In genomic region chr5:147945000-147945666, GRCm38 (mm10) we compare ENCODE assay signal across 9 mouse cellular contexts. TPM values are rescaled to one million over a fixed set of nuclear protein-coding genes. Genes with fewer than 3 reads are reported as not detected.
DNase-seq lines count a peak whose midpoint lies in the region; ATAC-seq and TF ChIP-seq lines count a peak whose summit lies in the region.
"Had no signal": no experiment of that assay in that cellular context is flagged by ENCODE, and none has a peak within 500 bp of the region (broad histone marks: within the 10 kb centered on the region; RNA-seq: fewer than 3 reads in every experiment).

No protein-coding gene starts in this region.

- no peaks in the 10 kb centered on the region for H3K27me3 ChIP-seq in limb, embryonic 11.5 days (ENCODE audit: control insufficient read depth, insufficient read depth, low read length)
- H3K27me3 ChIP-seq in limb, embryonic 10.5 days (ENCODE audit: low read depth, poor library complexity, severe bottlenecking), result no peaks in the 10 kb centered on the region
- H3K27me3 ChIP-seq in lung, embryonic 14.5 days (ENCODE audit: insufficient read depth, low read length), result no peaks in the 10 kb centered on the region

- H3K4me1 ChIP-seq in limb, embryonic 11.5 days (ENCODE audit: control insufficient read depth, insufficient read depth, low read length), result no peaks in the 10 kb centered on the region
- no peaks in the 10 kb centered on the region for H3K4me1 ChIP-seq in limb, embryonic 10.5 days
- no peaks in the 10 kb centered on the region for H3K4me1 ChIP-seq in lung, embryonic 14.5 days (ENCODE audit: insufficient read depth)

- H3K4me2 ChIP-seq in limb, embryonic 11.5 days (ENCODE audit: low read depth, severe bottlenecking), result no peak overlapping the region
- no peak overlapping the region for H3K4me2 ChIP-seq in lung, embryonic 14.5 days

- no peaks in the 10 kb centered on the region; the same call in 1 of the 2 replicates for H3K9me3 ChIP-seq in limb, embryonic 11.5 days (ENCODE audit: control insufficient read depth, low read length)
- H3K9me3 ChIP-seq in limb, embryonic 10.5 days (replicated peaks), result no peaks in the 10 kb centered on the region
- H3K9me3 ChIP-seq in lung, embryonic 14.5 days (ENCODE audit: low read depth, low read length), result no peaks in the 10 kb centered on the region

- no peak overlapping the region for H3K4me3 ChIP-seq in limb, embryonic 11.5 days (ENCODE audit: low read depth, low read length)
- H3K4me3 ChIP-seq in limb, embryonic 10.5 days, result no peak overlapping the region
- H3K4me3 ChIP-seq in lung, embryonic 14.5 days (ENCODE audit: low read depth, low read length), result no peak overlapping the region

- H3K9ac ChIP-seq in limb, embryonic 11.5 days (ENCODE audit: low read length), result no peak overlapping the region
- no peak overlapping the region for H3K9ac ChIP-seq in lung, embryonic 14.5 days

- no peak for ATAC-seq in limb, embryonic 11.5 days (ENCODE audit: insufficient number of reproducible peaks, low FRiP score, low TSS enrichment, low read depth)
- peak; percentile 31; the same call in 1 of the 2 replicates for ATAC-seq in lung, embryonic 14.5 days (ENCODE audit: insufficient read depth)

- peak; percentile 60 to 68 for DNase-seq in cerebellum, postnatal 10 days
- DNase-seq in cerebellum, adult 11-12 months, result no peak
- DNase-seq in limb, embryonic 11.5 days (ENCODE audit: low spot score), result peak; percentile 32
- DNase-seq in limb, embryonic 10.5 days (ENCODE audit: low spot score), result no peak
- peak; percentile 75 for DNase-seq in brain, adult 2 months (ENCODE audit: low read depth, low spot score)
- peak; percentile 78 for DNase-seq in lung, embryonic 14.5 days
- no peak for DNase-seq in layer of hippocampus, postnatal 10 days (ENCODE audit: low spot score in 2 of 2)
- DNase-seq in cerebellum, adult 9-10 months, result no peak

- H3K36me3 ChIP-seq in limb, embryonic 11.5 days (ENCODE audit: control insufficient read depth, insufficient read depth, low read length), result no peaks in the 10 kb centered on the region
- no peaks in the 10 kb centered on the region for H3K36me3 ChIP-seq in limb, embryonic 10.5 days
- H3K36me3 ChIP-seq in lung, embryonic 14.5 days (ENCODE audit: insufficient read depth), result no peaks in the 10 kb centered on the region

- WGBS in limb, embryonic 11.5 days, result 40% methylated on average over 5 of the region's 5 CpGs
- WGBS in limb, embryonic 10.5 days, result 42% methylated on average over 5 of the region's 5 CpGs
- 25% methylated on average over 5 of the region's 5 CpGs for WGBS in lung, embryonic 14.5 days

- TF ChIP-seq CTCF in lung, embryonic 14.5 days (IDR thresholded peaks at IDR 0.05; ENCODE audit: low read depth), result peak; percentile 79

- H3K27ac ChIP-seq in limb, embryonic 11.5 days (replicated peaks; ENCODE audit: low read depth, low read length), result no peak overlapping the region
- no peak overlapping the region for H3K27ac ChIP-seq in limb, embryonic 10.5 days
- no peak overlapping the region for H3K27ac ChIP-seq in lung, embryonic 14.5 days (ENCODE audit: low read depth)
- H3K27ac ChIP-seq: macrophage had no signal

RNA-seq across cellular contexts. Expression of gene Mtus2, which starts 12.0 kb away (rescaled TPM):
- 4.0 and 4.2 TPM in 2 replicates for polyA plus RNA-seq in limb, embryonic 11.5 days (2014; fragmentation: Nextera tagmentation; extraction: Ambion mirVana)
- 3.0 and 3.4 TPM in 2 replicates for polyA plus RNA-seq in limb, embryonic 10.5 days (2016; fragmentation: Nextera tagmentation; extraction: Ambion mirVana)
- 5.5 and 5.7 TPM in 2 replicates for polyA plus RNA-seq in lung, embryonic 14.5 days (2014; fragmentation: Nextera tagmentation; extraction: Ambion mirVana)
- total RNA-seq in layer of hippocampus, postnatal 10 days (2021), result 10 to 100 TPM; 35.3 to 40.3 TPM

RNA-seq across cellular contexts. Expression of gene Slc46a3, which starts 50.5 kb away (rescaled TPM):
- 1.7 and 2.2 TPM in 2 replicates for polyA plus RNA-seq in limb, embryonic 11.5 days (2014; fragmentation: Nextera tagmentation; extraction: Ambion mirVana)
- polyA plus RNA-seq in limb, embryonic 10.5 days (2016; fragmentation: Nextera tagmentation; extraction: Ambion mirVana), result 1.3 and 2.4 TPM in 2 replicates
- polyA plus RNA-seq in lung, embryonic 14.5 days (2014; fragmentation: Nextera tagmentation; extraction: Ambion mirVana), result 3.3 and 4.3 TPM in 2 replicates
- total RNA-seq in layer of hippocampus, postnatal 10 days (2021), result 1 to 10 TPM; 6.6 to 6.8 TPM

Comparison
In these comparisons a context has a peak if more than half of its experiments do, and no peak if none do; other contexts are left out.
1. DNase-seq: peak in cerebellum, postnatal 10 days (2 of 2), limb, embryonic 11.5 days (single experiment), brain, adult 2 months (single experiment) and lung, embryonic 14.5 days (single experiment); none in cerebellum, adult 11-12 months (single experiment), limb, embryonic 10.5 days (single experiment), layer of hippocampus, postnatal 10 days (0 of 2) and cerebellum, adult 9-10 months (single experiment).